Mouse (Mus musculus) kidney, postnatal 25 days (tissue): ENCODE results near the gene Gm13023.
"Not testable (repeated sequence)": the region's sequence is repeated elsewhere in the genome, so short reads cannot be mapped to it uniquely, and the experiment has no call there.

ENCODE experiments used
- DNase-seq, 2 experiments: peaks; one replicate each; pipeline ENCODE4 v3.0.0; 2021; ENCODE audit warnings: mixed read lengths in 2 of 2

Gene Gm13023

DNA sequence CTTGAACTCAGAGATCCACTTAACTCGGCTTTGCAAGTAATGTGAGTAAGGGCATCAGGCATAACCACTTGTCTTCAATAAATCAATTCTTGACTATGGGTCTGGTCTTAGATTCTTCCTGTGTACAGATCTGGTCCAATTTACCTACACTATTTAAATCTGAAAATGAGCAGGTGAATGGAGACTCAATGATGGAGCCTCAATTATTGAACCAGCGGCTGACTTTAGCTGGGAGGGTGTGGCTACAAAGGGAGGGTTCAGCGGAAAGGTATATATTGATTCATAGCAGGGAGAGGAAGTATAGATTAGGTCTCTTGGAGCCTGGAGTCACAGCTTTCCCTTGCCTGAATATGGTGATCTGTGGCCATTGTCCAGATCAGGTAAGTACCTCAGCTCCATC is at the start of gene Gm13023:
Gene Gm13023 (plus strand): TSS at position 301 of the 400 bp plus-strand sequence.
- DNase-seq, result not testable (repeated sequence)

DNA sequence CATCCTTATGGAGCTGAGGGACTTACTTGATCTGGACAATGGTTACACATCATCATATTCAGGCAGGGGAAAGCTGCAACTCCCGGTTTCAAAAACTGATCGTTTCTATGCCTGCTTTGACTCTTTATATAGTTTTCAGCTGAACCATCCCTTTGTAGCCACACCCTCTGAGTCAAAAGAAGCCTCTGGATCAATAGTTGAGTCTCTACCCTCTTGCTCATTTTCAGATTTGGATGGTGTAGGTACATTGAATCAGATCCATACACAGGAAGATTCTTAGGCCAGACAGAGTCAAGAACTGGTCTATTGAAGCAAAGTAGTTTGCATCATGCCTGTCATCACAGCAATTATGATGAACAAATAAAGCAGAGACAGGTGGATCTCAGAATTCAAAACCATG is 26.8 kb downstream of the Gm13023 start, which contains the start of gene Gm13084:
Gene Gm13084 (minus strand): TSS at position 101 of the 400 bp plus-strand sequence.
- DNase-seq, result no peak
